Mouse (Mus musculus): ENCODE results near the gene Olfr885. TPM values are rescaled to one million over a fixed set of nuclear protein-coding genes. Genes with fewer than 3 reads are reported as not detected.

Gene Olfr885
- not detected for total RNA-seq (2023)

DNA sequence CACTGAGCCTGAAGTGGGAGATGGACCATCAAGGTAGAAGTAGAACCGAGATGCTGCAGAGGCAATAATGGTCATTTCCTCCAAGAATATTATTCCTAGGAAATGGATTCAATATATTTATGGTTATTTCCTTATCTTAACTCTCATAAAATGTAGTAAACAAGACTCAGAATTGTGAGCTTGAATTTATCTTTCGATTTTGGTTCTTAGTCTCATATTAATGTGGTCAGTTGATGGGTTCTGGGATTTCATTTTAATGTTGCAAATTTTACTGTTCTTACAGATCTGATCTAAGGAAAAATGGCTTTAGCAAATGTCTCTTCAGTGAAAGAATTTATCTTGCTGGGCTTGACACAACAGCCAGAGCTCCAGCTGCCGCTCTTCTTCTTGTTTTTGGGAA lies at the start of gene Olfr885:
Olfr885 (plus strand) TSS at position 301 of the 400 bp plus-strand sequence.

DNA sequence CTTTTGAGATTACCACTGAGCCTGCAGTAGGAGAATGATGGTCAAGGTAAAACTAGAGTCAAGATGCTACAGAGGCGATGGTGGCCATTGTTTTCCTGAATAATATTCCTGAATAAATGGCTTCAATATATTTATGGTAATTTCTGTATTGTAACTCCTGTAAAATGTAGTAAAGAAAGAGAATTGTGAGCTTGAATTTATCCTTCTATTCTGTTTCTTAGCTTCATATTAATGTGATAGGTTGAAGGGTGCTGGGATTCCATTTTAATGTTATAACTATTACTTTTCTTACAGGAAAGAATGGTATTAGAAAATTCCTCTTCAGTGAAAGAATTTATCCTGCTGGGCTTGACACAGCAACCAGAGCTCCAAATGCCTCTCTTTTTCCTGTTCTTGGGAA lies 35.6 kb upstream of the Olfr885 start, which contains the start of gene Olfr883:
Olfr883 (plus strand) TSS at position 301 of the 400 bp plus-strand sequence.

DNA sequence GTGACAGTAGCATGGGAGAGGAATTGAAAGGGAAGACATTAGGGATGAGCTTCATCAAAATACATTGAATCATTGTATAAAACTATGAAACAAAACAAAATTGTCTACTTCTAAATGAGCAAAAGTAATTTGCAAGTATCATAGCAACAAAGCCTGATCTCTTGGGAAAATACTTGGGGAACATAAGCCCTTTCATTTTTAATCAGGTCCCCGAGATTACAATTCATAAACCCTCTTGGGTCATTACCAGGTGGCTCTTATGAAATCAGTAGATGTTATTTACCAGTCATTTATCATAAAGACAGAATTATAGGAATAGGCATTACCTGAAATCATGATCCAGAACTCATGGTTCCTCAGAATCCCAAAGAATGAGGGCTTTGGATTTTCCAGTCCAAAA lies 14.9 kb upstream of the Olfr885 start, which contains the start of gene Olfr884:
Olfr884 (plus strand) TSS at position 301 of the 400 bp plus-strand sequence.

DNA sequence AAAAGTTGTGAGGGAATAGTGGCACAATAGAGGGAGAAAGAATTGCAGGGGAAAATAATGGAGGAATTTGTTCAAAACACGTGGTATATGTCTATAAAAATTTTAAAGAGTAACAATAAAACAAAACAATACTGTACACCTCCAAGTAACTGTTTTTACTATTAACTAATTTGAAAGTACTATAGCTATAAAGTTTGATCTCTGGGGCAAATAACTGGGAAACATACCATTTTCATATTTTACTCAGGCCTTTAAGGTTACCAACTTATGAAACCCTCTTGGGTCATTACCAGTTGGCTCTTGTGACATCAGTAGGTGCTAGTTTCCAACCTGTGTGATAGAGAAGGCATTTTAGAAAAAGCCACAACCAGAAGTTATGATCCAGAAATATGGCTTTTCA lies 22.6 kb downstream of the Olfr885 start, which contains the start of gene Olfr887:
Olfr887 (plus strand) TSS at position 301 of the 400 bp plus-strand sequence.

DNA sequence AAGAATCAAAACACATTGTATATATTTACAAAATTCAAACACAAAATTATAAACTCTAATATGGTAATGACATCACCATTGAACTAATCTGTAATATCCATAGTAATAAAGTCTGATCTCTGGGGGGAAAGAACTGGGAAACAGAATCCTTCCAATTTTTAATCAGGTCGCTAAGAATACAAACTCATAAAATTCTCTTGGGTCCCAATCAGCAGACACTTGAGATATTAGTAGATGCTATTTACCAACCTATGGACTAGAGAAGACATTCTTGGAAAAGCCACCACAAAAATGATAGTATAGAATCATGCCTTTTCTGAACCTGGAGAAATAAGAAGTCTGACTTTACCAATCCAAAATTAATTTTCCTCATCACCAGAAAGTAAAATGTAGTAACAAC lies 46.7 kb downstream of the Olfr885 start, which contains the start of gene Olfr888:
Olfr888 (plus strand) TSS at position 301 of the 400 bp plus-strand sequence.

Other genes with a start within 250 kb of the Olfr885 start
- not detected for gene Olfr877, start 207.1 kb upstream of the Olfr885 start, total RNA-seq (2023)
- gene Olfr145, start 164.6 kb upstream of the Olfr885 start, total RNA-seq (2023) = not detected
- gene Olfr878, start 143.5 kb upstream of the Olfr885 start, total RNA-seq (2023) = not detected
- not detected for gene Olfr881, start 69.5 kb upstream of the Olfr885 start, total RNA-seq (2023)
- not detected for gene Olfr883, start 35.5 kb upstream of the Olfr885 start, total RNA-seq (2023)
- gene Olfr884, start 14.8 kb upstream of the Olfr885 start, total RNA-seq (2023) = not detected
- gene Olfr887, start 22.8 kb downstream of the Olfr885 start, total RNA-seq (2023) = not detected
- gene Olfr888, start 46.8 kb downstream of the Olfr885 start, total RNA-seq (2023) = not detected
- gene Olfr889, start 53.9 kb downstream of the Olfr885 start, total RNA-seq (2023) = not detected
- not detected for gene Olfr890, start 81.2 kb downstream of the Olfr885 start, total RNA-seq (2023)
- not detected for gene Olfr891, start 119.5 kb downstream of the Olfr885 start, total RNA-seq (2023)
- gene Olfr893, start 147.0 kb downstream of the Olfr885 start, total RNA-seq (2023) = not detected
- gene Olfr894, start 156.7 kb downstream of the Olfr885 start, total RNA-seq (2023) = not detected
- gene Olfr143, start 191.5 kb downstream of the Olfr885 start, total RNA-seq (2023) = not detected
- not detected for gene Olfr895, start 206.5 kb downstream of the Olfr885 start, total RNA-seq (2023)
- gene Olfr896-ps1, start 229.8 kb downstream of the Olfr885 start, total RNA-seq (2023) = not detected